Mouse (Mus musculus) adrenal gland, adult 8-10 months (tissue): ENCODE measurements at regions not wholly inside any gene's neighbourhood (a gene's known extent, or its start where the extent isn't known, plus 50 kb on each side); places are given as distances from the start of the nearest gene placed in this dataset.
"Not testable (repeated sequence)": the region's sequence is repeated elsewhere in the genome, so short reads cannot be mapped to it uniquely, and the experiment has no call there.

ENCODE experiments used
- DNase-seq: peaks from one replicate; pipeline ENCODE4 v3.0.0; 2022

DNA sequence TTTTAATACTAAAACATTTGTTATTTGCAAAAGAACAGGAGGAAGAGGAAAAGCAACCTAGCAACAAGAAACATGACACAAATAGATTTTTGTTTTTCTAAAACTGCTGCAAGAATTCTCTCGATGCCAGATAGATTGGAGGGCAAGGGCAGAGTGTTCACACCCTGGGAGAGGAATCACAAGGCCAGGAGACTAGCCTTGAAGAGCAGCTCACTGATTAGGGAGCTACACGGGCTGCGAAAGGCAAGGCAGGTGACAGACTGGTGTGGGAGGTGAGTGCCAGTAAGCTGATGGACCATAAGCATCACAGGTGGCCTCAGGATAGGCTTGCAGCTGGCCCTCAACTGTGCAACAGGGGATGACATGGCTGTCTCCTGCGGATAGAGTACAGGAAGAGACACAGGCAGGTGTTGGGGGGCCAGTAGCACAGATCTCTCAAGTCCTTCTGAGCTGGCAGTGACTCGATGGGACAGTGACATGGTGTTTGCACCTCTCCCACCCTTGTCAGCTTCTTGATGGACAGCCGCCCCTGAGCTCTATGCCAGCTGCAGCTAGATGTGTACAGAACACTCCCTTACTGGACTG is 102.0 kb upstream of the Abca1 start:
- DNase-seq = peak; percentile 77

DNA sequence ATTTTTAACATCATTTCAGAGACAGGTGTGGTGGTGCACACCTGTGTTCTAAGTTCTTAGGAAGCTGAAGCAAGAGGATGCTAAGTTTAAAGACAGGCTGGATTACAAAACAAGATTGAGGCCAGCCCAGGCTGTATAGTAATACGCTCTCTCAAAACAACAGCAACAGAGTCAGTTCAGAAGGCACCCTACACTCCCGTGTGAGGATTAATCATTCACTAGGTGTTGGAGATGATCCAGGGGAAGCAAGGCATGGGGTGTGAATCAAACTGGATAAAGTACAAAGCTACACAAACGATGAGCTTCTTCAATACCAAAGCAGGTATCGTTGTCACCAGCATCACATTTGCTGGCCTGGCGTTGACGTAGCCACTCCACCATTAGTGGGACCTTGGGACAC is 99.3 kb upstream of the Abca1 start:
- DNase-seq = no peak

DNA sequence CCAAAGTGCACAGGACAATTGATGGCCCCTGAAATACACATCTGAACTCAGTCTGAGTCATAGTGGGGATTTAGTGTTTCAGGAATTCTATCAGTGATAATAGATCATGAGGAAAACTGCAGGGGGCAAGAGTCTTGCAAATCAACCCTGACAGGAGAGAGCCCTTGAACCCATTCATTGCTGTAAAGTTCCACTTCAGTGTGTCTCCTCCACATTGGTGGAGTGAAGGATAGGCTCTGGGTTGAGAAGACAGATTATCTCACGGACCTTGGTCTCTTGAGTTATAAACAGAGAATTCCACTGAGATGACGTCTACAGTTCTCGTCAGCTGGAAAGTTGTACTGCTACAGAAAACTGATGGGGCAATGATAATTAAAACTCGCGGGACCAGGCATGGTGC is 97.3 kb upstream of the Abca1 start:
- peak; percentile 75 for DNase-seq

DNA sequence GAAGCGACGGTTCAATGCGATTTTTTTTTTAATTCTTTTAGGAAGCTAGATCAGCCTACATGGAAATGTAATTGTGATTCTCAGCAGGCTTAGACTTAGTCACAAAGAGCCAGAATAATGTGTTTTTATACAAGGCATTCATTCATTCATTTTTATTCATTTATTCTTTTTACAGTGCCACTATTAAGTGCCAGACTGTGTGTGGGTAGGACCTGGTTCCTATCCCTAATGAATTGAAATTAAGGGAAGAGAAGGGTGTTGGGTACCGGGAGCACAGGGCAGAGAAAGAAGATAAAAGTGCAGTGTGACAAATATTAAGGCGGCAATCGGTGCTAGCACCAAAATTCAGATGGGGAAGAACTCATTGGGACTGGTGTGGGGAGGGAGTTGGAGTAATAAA is 94.8 kb upstream of the Abca1 start:
- no peak for DNase-seq

DNA sequence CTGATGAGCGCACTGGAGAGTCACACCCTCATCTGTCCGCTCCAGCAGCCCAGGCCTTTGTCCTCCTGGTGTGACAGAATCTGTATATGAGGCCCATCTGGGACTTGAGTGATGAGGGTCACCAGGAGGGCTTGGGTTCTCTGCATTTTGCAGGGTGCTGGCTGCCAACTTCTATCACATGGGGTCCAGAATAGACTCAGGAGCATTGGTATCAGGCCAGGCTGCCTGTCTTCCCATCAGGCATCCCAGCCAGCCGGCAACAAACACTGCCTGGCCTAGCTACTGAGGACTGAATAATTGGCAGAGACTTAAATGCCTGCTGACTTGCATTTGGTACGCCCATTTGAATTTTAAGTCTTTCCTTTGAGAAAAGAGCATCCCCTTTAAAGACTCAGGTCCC is 94.0 kb upstream of the Abca1 start:
- no peak for DNase-seq

DNA sequence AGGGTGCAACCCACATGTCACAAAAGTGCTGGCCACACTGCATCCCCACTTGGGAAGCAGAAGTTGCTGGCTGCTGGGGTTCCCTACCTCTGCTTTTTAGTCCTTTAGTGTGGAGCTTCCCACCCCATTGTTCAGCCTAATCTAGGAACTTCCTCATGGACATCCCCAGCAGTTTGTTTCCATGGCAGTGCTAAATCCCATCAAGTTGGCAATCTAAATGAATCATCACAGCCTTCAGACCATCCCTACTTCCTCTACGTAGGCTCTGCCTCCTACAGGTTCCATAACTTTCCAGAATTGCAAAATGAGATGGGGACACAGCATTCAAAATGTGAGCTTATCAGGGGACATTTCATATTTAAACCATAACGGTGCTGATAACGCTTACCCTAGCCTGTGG is 90.6 kb upstream of the Abca1 start:
- no peak for DNase-seq

DNA sequence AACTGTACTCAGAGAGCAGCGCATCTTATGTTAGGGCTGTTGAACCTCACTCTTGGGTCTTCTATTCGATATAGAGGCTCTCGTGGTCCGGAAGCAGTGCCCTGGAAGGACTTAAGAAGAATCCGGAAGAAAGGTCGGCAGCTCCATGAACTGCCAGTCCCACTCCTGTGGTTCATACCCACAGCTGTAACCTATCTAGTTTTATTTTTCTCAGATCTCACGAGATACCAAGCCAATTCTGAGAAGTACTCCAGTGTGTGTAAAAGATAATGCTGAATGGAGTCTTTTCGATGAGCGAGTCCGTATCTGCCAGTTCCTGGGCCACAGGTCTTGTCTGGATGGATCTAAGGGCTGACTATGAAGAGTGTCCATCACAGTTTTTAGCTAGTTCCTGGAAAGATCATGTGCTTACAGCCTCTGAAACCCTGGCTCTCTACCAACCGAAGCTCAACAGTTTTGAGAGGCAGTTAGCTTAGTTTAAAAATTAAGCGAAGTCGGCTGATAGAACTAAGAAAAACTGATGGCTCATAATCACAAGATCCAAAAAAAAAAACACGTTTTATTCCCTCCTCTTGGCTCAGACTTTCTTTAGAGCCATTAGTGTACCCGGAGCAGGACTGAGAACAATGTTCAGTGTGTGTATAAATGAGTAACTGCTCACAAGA is 86.5 kb upstream of the Abca1 start:
- DNase-seq = no peak

DNA sequence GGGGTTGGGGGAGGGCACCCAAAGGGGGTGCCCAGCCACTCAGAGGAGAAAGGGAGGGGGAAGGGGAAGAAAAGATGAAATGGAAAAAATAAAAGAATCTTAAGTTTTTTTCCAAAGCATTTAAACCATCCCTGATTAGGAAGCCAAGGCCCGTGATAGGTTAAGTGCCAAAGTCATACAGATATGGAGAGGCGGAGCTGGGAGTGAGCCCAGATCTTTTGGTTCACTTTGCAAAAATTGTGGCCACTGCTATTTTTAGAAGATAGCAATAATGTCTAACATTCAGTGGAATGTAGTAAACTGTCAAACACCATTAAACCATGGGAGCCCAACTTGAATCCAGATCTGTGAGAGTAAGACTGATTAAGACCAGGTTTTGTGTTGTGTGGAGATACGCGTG is 85.9 kb upstream of the Abca1 start:
- no peak for DNase-seq

DNA sequence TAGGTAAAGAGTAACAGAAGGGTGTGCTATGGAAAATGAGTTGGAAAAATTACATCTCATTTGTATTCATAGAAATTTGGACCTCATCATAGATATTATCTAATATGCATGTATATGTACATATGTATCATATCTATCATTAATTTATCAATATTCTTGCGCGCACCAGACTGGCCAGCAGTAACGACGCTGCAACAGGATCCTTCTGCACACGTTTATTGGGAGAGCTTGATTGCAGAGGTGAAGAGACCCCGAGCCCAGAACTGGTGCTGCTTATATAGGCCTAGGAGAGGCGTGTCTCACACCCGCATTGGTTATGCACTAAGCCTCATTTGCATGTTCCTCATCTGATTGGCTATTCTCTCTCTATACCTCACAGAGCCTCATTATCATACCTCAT is 83.8 kb upstream of the Abca1 start:
- DNase-seq = not testable (repeated sequence)

DNA sequence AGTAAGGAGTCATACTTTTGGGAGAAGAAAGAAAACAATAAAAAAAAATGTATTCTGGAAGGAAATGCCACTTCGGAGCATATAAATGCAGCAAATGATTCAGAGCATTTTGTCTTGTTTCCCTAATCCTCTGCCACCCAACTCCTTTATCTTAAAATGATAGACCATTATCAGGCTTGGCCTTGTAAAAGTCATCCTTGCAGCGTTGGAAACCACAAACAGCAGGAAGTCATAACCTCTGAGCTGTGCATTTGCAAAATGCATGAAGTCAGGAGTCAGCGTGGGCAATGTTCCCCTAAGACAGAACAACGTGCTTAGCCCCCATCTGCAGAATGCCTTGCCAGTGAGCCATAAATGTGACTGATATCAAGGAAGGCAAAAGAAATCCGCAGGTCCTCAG is 80.2 kb upstream of the Abca1 start:
- no peak for DNase-seq

DNA sequence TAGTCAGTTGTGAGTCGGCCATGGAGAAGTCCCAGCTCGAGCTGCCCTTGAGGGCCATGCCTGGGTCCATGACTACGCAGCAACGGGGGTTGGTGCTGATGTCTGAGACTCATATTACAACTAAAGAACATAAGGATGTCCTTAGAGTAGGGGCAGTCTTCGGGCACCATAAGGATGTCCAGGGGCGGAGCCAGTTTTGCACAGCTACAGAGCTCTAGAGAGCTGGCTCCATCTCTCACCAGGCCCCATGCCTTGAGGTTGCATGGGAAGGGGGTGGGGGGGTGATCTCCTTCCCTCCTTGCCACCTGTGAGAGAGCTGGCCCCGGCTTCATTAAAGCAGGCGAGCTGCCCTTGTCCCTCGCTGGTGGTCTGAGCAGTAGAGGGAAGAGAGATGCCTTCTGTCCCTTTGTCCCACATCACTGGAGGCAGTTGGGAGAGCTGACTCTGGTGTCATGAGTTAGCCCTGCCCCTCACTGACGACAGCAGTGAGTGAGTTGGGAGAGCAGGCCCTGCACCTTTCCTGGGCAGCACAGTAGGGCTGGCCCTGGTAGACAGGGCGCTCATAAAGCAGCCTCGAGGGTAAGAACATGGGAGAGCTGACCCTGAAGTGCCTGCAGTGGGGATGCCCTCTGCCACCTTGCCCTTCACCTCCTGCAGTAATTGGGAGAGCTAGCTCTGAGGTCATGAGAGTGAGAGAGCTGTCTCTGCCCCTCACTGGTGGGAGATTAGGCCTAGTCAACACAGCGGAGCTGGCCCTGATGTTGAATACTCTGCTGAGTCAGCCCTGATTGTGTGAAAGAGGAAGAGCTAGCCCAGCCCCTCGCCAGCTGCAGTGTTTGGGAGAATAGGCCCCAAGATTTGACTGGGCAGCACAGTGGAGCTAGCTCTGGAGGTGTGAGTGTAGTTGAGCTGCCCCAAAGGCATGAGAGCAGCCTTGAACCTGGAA is 78.9 kb upstream of the Abca1 start:
- no peak for DNase-seq

DNA sequence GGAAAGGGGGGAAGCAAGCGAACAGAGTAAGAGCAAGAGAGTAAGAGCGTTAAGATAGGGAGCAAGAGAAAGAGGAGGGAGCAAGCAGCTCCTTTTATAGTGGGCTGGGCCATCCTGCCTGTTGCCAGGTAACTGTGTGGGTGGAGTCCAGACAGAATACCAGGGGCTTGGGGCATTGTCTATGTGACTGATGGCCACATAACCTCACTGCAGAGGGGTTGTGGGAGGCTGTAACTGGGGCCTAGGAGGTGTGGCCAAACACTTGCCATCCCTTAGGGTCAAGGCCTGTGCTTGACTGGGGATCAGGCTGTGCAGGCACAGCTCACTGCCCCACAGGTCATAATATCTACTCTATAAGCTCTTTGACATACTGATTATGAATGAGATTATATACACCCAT is 76.2 kb upstream of the Abca1 start:
- no peak for DNase-seq

DNA sequence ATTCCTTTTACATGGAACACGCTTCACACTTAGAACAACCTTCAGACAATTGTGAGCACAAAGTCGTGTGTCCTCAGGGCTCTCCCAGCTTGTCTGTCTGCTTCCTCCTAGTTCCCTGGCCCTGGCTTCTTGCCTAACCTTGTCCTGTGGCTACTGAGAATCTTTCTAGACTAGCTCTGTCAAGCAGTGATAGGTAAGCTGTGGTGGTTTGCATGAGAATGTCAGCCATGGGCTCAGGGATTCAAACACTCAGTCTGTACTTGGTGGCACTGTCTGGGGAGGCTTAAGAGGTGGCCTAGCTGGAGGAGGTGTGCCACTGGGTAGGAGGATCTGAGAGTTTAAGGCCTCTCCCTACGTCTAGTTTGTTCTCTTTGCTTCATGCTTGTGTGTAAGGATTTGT is 72.7 kb upstream of the Abca1 start:
- no peak for DNase-seq

DNA sequence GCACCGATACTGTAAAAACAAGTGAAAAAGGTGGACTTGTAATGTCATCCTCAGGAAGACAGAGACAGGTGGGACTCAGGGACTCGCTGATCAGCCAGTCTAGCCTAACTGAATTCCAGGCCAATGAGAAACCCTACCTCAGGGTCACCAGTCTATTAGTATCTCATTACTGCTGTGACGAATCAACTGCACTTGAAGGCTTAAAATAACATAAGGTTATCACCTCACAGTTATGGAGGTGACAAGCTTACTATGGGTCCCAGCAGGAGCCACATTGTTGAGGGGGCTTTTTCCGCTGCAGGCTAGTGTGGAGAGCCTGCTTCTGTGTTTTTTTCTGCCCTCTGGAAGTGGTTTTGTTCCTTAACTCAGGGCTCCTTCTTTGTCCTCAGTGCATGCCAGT is 72.2 kb upstream of the Abca1 start:
- no peak for DNase-seq

DNA sequence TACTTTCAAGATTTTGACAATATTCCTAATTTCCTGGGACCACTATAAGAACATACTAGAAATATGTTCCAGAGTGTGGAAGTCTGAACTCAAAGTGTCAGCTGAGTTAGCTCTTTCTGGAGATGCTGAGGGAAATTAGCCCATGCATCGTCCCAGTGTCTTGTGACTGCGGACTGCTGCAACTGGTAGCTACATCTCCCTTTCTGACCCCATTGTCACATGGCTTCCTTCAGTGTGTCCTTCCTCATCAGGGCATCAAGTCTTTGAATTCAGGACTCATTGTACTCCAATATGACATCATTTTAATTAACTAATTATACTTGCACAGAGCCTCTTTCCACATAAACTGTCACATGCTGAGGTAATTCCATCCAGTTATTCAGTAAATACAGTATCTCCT is 71.4 kb upstream of the Abca1 start:
- no peak for DNase-seq

DNA sequence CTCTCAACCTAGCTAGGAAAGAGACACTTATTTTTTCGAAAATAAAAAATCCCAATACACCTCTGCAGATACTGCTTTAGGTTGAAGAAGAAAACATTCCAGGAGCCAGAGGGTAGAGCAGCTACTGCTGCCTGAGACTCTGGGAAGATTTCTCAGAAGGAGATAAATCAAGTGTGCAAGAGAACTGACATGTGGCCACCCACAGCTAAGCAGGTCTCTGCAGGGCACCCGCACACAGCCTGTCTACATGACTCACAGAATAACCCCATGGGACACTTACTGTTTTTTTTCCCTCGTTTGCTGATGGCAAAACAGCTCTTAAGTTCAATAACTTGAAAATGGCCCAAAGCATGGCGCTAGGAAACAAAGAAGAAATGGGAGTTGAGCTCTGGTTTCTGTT is 68.7 kb upstream of the Abca1 start:
- DNase-seq = no peak

DNA sequence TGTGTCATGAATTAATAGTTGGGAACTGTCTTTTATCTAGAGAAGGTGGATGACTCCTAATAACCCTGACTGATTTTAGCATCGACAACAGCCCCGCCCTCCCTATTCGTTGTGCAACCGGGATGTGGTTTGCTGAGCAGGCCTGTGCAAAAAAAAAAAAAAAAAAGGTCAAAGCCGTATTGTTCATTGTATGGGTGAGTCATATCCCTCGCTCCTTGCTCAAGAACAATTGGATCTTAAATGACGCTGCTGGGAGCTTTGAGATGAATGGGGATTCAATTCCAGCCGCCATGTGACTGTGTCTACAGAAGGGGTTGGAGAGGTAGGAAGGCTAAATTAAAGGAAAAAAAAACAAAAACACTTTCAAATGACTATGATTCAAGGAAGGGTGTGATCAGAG is 68.1 kb upstream of the Abca1 start:
- DNase-seq = peak; percentile 75

DNA sequence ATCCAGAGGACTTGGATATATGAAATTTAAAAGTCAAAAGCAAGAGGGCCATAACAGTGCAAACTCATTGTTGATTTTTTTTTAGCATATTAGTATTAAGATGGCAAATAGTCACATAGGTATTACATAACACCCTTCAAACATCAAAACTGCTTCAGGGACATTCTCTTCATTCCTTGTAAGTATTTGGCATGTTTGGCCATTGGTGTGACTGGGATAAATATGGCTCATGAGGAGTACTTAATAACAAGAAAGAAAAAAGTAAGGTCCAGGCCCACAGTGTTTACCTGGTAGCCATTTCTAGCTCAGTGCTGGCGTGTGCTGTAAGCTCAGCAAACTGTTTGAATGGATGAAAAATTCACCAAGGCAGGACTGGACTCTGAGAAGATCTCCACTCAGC is 67.4 kb upstream of the Abca1 start:
- DNase-seq = no peak

DNA sequence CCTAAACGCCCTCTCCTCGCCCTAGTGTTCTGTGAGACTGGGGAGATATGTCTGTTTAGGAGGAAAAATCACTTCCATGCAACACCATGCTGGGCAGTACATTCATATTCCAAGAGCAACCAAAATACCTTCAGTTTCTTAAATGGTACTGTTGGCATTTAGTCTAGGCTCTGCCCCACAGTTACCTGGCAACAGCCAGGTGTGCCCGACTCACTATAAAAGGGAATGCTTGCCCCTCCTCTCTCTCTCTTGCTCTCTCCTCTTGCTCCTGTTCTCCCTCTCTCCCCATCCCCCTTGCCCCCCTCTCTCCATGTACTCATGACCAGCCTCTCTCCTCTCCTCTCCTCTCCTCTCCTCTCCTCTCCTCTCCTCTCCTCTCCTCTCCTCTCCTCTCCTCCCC is 66.7 kb upstream of the Abca1 start:
- no peak for DNase-seq

DNA sequence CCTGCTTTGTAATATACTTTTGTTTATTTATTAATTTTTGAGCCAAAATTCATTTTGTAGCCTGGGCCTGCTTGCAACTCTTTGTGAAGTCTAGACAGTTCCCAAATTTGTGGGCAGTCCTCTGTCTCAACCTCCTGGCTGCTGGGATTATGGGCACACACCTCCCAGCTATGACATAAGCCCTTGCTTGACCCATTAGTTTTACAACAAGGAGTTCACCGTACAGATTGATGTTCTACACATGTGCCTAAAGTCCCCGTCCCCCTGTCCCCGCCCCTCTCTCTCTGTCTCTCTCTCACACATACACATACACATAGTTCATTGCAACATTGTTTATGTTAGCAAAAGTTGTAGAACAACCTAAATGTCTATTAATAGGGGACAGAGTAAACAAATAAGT is 63.7 kb upstream of the Abca1 start:
- no peak for DNase-seq

DNA sequence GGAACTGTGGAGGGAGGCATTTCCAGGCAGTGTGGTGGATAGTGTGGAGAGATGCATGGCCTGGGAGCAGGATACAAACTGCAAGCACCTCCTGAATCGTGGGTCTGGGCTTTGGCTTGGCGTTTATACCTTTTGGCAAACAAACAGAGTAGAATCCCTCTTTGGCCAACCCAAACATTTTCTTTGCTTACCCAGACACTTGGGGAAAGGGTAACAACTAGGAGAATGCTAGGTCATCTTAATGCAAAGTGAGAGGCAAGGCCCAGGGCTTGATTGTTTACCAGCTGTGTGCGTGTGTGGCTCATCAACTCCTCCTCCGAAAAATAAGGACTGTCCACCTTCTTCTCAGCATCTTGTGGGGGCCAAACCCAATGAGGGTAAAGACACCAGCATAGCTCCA is 61.1 kb upstream of the Abca1 start:
- no peak for DNase-seq

DNA sequence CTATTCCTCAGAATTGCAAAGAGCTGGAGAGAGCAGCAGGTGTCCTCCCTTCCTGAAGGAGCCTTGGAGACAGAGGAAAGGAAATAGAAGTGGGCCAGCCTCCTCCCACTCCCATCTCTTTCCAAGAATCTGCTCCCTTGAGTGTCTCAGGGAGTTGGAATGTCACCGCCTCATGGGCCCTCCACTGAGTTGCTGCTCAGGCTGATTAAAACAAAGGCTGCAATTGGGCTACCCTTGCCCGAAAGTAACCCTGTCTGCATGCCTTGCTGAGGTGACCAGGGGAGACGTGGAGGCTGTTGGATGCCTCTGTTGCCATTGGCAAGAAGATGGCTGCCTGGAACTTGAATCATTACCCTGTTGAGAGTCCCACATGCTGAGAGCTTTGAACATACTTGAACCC is 59.7 kb upstream of the Abca1 start:
- peak; percentile 21 for DNase-seq

DNA sequence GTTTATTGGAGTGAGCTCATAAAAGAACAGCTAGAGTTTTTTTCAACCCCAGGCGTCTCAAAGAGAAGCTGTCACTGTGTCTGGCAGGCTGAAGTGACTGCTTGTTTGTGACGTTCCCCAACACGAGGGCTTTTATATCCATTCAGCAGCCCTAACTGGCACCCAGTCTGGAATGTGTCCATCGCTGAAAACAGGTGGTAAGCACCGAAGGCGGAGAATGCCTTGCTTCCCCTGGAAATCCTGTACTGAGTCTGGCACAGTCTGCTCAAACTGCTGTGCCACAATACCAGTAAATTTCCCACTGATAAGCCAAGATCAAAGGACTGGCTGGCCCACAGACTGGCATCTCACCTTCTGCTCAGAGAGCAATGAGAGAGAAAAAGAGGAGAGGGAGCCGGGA is 59.1 kb upstream of the Abca1 start:
- peak; percentile 15 for DNase-seq

DNA sequence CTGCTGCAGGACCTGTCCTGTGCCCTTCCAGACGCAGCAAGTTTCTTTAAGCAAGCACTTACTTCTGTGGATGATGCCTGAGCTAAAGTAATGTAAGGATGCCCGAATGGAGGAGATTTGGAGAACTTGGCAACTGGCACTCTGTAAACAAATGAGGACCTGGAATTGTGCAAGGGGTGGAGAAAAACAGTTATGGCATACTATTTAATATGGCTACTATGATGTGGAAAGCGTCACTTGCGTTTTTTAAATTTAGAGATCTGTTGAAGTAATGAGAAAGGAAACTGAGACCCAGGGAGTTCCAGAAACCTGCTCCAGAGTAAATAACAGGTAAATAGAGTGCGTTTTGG is 58.6 kb upstream of the Abca1 start:
- DNase-seq = no peak
